Mouse (Mus musculus) right cerebral cortex, postnatal 10 days (tissue): Measurements from ENCODE around the gene Fasn.
"Not testable (repeated sequence)": the region's sequence is repeated elsewhere in the genome, so short reads cannot be mapped to it uniquely, and the experiment has no call there.

ENCODE experiments used
- DNase-seq, 2 experiments: peaks; one replicate each; pipeline ENCODE4 v3.0.0; 2021; ENCODE audit warnings: low spot score in 2 of 2

The Fasn gene

DNA sequence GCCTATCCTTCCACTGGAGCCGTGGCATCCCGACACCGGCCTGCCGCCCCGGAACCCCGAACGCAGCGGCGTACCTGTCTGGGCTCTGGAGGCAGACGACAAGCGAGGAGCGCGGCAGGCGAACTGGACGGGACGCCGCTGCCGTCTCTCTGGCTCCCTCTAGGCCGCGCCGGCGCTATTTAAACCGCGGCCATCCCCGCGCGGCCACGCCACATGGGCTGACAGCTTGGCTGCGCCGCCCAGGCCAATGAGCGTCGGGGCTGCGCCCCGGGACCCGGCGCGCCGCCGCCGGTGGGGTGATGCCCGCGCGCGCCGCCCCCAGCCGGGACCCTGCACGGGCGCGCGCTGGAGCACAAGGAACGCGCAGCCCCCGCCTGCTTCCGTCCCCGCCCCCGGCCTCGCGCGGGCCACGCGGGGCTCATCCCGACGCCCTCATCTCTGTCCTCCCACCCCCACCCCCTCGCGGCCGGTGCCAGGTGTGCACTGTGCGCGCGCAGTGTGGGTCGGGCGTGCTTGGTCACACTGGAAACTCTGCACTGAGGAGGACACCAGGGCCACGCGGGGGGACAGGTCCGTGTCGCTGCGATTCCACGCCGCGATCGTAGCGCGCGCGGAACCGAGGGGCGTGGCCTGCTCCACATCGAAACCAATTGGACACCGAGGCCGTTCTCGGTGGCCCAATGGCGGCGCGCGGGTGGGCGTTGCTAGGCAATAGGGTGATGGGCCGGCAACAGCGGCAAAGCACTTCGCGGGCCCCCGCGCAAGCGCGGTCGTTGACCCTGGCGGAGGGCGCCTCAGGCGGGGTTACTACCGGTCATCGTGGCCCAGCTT lies at the start of gene Fasn:
Gene Fasn (minus strand): TSS at position 592 of the 831 bp plus-strand sequence.
- peak; percentile 99 for DNase-seq

DNA sequence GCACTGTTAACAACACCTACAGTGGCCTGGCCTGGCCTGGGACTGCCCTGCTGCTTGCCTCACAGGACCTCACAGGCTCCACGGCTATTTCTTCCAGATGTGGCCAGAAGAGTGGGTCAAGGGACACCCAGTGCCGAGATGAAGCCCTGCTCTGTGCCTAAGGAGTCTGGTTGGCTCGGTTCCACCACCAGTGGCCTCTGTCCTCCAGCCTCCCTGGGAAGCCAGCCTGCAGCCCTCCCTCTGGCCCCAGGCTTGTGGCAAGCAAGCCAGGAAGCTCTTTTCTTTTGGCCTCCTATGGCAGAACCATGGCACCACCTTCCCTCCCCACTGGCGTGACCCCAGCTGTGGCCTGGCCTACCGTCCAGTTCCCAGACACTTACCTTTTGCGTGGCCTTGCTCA lies 48.9 kb upstream of the Fasn start:
- DNase-seq = peak; percentile 42 to 53

DNA sequence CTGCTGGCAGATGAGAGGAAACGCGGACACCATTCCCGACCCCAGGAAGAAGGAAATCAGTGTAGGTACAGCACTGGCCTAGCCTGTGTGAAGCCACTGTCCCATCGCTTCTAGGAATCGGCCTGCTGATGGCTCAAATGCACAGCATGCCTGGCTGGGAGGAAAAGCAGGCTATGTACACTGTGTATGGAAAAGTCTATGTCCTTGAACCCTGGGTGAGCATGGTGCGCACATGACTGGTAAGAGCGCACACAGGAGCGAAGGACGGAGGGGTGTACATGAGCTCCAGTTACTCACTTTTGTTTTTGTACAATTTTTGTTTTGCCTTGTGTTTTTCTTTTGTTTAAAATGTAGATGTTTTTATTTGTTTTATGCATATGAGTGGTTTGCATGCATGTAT lies 47.2 kb upstream of the Fasn start:
- no peak for DNase-seq

- DNase-seq = no peak
Measured at GRCm38 (mm10) chr11:120865816-120866215, 41.5 kb upstream of the Fasn start.

- DNase-seq = no peak
Measured at GRCm38 (mm10) chr11:120862819-120863218, 38.5 kb upstream of the Fasn start.

GRCm38 (mm10) chr11:120855938-120856337 lies 31.6 kb upstream of the Fasn start:
- DNase-seq = not testable (repeated sequence)

DNA sequence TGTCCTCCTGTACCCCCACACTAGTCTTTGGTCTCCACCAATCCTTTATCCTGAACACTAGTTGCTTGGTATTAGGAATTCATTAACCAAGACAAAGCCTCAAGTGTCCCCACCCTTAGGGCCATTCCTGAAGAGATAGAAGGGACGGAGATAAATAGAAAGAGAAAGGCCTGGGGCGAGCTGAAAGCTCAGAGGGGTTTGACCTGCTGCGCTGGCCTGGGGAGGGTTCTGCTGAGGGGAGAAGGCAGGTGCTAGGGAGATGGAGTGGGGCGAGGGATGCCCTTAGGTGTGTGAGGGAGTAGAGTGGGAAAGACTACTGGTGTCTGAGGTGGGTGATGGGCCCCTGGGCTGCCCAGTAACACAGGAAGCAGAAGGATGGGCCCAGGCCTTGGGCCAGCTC lies 29.4 kb upstream of the Fasn start:
- no peak for DNase-seq

DNA sequence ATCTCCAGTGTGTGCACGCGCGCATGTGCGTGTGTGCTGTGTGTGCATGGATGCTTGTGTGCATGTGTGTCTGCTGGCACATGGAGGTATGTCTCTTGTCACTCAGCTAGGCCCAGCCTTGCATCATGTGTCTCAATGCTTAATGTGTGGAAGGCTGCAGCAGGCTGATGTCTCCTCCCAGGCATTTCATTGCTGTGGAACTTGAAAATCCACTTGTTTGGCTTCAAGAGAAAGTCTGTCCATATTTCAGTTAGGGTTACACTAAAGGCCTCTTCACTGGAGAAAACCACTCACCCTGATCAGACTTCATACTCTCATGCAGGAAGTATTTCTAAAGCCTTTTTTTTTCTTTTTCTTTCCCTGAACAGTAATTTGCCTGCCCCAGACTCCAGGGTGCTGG lies 28.8 kb upstream of the Fasn start:
- DNase-seq = no peak

DNA sequence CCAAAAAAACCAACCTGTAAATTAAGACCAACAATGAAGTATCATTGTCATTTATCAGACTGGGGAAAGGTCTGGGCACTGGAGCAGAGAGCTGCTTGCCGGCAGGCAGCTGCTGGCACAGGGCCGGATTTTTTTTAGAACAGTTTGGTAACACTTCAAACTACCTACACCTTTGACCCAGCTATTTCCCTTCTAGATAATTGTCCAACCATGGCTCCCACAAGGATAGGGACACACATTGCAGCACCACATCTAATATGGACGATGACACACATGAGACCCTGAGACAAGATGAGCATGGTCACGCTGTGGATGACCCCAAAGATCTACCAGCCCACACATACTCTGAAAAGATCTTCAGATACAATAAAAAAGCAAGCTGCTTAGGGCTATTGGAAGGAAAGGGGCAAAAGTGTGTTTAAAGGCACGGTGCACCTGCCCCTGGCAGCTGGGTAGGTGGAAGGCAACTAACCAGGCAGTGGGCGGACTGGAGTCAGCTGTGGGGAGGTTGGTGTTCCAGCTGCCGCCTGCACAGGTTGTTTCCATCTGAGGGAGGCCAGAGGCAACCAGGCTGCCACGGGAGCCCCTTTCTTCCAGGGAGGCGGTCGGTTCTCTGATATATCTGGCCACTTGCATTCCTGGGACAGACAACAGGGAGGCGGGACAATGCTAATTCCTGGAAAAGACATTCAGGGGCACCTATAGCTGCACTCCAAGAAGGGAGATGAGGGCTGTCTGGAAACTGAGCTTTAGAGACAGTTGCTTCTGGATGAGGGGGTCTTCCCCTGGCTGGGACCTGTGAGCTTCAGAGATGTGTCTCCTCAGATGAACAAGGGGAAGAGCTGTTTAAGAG lies 28.0 kb upstream of the Fasn start:
- DNase-seq = no peak

GRCm38 (mm10) chr11:120851582-120851981 lies 27.2 kb upstream of the Fasn start:
- no peak for DNase-seq

- no peak for DNase-seq
Measured at GRCm38 (mm10) chr11:120851132-120851531, 26.8 kb upstream of the Fasn start.

- no peak for DNase-seq
Measured at GRCm38 (mm10) chr11:120850331-120851030, 26.1 kb upstream of the Fasn start.

DNA sequence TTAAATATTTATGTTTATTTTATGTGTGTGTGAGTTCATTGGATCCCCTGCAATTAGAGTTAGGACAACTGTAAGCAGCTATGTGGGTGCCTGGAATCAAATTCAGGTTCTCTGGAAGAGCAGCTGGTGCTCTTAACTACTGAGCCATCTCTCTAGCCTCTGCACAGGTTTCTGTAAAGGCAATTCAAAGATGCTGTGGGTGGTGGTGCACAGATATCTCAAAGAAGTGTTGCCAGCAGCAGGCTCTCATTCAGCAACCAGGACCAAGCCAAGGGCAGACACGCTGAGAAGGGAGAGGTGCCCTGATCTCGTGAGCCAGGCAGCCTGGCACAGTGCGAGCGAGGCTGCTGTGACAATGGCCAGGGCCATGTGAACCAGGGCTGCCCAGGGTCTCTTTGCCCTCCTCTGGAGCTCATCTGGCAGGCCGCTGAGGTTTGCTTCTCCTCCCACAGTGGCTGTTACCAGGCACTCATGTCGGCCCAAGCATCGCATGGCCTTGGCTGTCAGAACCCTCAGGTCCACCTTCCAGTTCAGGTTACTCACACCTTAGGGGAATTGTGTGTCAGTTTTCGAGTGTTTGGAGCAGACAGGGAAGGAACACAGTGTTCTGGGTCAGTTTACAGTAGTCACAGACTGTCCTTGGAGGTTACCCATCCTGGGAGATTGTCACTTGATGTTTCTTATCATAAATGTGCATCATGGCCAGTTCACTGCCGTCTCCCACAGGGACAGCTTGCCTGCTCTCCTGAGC lies 22.6 kb upstream of the Fasn start:
- DNase-seq = no peak

DNA sequence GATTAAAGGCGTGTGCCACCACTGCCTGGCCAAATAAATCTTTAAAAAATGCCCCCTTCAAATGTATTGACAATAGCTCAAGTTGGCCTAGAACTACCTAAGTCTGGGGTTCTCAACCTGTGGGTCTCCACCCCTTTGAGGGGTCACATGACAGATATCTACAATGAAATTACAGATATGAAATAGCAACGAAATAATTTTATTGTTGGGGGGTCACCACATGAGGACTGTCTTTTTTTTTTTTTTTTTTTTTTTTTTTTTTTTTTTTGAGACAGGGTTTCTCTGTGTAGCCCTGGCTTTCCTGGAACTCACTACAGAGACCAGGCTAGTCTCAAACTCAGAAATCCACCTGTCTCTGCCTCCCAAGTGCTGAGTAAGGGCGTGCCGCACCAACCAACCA lies 20.0 kb upstream of the Fasn start:
- DNase-seq = no peak

- peak; percentile 48 to 68 for DNase-seq
Measured at GRCm38 (mm10) chr11:120833555-120834280, 9.4 kb upstream of the Fasn start.

DNA sequence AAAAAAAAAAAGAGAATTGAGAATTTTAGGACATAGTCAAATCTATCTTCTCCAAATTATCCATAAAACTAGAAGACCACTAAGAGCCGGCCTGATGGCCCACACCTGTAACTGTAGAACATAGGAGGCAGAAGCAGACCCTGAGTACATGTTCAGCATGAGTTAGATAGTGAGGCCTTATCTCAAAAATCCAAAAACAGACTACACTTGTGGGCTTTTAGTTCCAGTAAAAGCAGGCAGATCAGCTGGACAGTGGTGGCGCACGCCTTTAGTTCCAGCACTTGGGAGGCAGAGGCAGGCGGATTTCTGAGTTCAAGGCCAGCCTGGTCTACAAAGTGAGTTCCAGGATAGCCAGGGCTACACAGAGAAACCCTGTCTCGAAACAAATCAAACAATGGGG lies 8.6 kb upstream of the Fasn start:
- DNase-seq = not testable (repeated sequence)

- no peak for DNase-seq
Measured at GRCm38 (mm10) chr11:120831659-120832440, 7.5 kb upstream of the Fasn start.

DNA sequence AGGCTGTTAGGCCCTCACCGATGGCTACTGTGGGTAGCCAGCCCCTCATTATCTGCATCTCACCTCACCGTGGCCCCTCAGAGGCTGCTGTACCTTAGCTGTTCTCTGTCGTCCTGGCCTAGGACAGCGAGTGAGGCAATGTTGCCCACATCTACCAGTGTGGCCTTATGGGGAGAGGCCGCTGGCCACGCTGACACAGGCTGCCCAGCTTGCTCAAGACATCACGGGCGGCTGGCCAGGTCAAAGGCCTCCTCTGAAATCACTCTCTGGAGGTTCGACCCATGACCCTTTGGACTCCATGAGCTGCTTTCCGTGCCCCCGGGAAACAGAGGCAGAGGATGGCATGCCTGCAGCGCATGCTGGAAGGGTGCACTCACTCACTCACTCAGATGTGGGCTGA lies 6.3 kb upstream of the Fasn start:
- DNase-seq = no peak

DNA sequence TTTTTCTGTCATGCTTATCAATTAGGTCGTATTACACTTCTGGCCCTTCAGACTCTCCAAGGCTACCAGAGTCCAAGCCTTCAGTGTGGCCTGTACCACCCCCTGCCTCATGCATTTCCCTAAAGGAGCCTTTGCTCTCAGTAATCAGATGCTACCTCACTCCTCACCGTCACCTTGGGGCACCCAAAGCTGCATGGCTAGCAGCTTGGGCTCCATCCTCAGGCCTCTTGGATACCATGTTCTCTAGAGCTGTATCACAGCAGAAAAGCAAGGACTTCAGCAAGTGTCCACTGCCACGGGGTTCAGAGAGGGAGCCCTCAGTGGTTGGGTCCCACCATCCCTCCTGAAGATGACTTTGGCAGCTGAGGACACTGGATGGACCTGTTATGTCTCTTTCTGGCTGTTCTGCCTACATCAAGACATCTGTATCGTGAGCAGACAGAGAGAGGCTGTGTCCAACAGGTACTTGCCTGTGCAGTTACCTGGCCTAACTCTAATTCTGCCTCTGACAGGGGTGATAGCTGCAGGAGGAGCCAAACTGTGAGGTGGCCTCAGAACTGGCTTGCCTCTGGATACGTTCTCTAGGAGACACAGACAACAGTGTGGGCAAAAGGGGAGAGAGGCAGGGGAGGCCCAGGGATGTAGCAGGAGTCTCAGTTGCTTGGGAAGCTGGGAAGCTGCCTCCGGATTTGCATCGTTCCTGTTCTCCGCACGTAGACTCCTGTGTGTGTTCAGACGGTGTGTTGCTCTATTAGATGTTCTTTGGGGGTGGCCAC lies 5.6 kb upstream of the Fasn start:
- peak in 1 of 2 experiments; percentile 12 for DNase-seq
